Mouse (Mus musculus) intestine, embryonic 16.5 days (tissue): Measurements from ENCODE around the gene Ano1. TPM values are rescaled to one million over a fixed set of nuclear protein-coding genes. Genes with fewer than 3 reads are reported as not detected.

Experiments used
- ATAC-seq: fragments of 200-750 bp; cut with Nextera tagmentation; 2 replicates; pipeline ENCODE4 v1.8.0; 2017; ENCODE audit warnings: moderate TSS enrichment, moderate library complexity
- H3K27ac ChIP-seq: fragments of 300-500 bp; sonication (generic); 2 replicates; pipeline ENCODE4 v1.5.1; 2014; ENCODE audit warnings: mild to moderate bottlenecking, low read length
- H3K27me3 ChIP-seq: fragments of 300-500 bp; sonication (generic); replicated peaks from 2 replicates; pipeline ENCODE4 v1.6.1; 2014; ENCODE audit warnings: low read length, control low read depth, mixed read lengths; ENCODE audit not compliant: control insufficient read depth, insufficient read depth
- H3K36me3 ChIP-seq: fragments of 300-500 bp; sonication (generic); 2 replicates; pipeline ENCODE4 v1.6.1; 2014; ENCODE audit warnings: low read length, control low read depth; ENCODE audit not compliant: control insufficient read depth, insufficient read depth
- H3K4me1 ChIP-seq: fragments of 300-500 bp; sonication (generic); 2 replicates; pipeline ENCODE4 v1.6.1; 2014; ENCODE audit warnings: low read length, control low read depth, mixed read lengths; ENCODE audit not compliant: control insufficient read depth, insufficient read depth
- H3K4me2 ChIP-seq: fragments of 300-500 bp; sonication (generic); 2 replicates; pipeline ENCODE4 v1.6.1; 2014; ENCODE audit warnings: low read depth, low read length, control low read depth
- H3K4me3 ChIP-seq: fragments of 300-500 bp; sonication (generic); 2 replicates; pipeline ENCODE4 v1.5.1; 2014; ENCODE audit warnings: mild to moderate bottlenecking, low read length
- H3K9ac ChIP-seq: fragments of 300-500 bp; sonication (generic); 2 replicates; pipeline ENCODE4 v1.6.1; 2014; ENCODE audit warnings: low read depth, low read length
- H3K9me3 ChIP-seq: fragments of 300-500 bp; sonication (generic); 2 replicates; pipeline ENCODE4 v1.6.1; 2016; ENCODE audit warnings: low read length, control low read depth; ENCODE audit not compliant: control insufficient read depth
- WGBS: fragments of 180-500 bp; shearing (Covaris S2); extraction: QIAGEN DNeasy Blood & Tissue Kit; methylation state at CpG from one replicate; pipeline ENCODE4 v1.1.7; 2014; 5-methylcytosine and 5-hydroxymethylcytosine counted together
- polyA plus RNA-seq: library from polyadenylated mRNA; unstranded; fragments of >200 nt; fragmentation: Nextera tagmentation; extraction: Ambion mirVana; gene quantifications from 2 replicates; pipeline ENCODE4 v1.2.1, GENCODE M21; 2015

The Ano1 gene
- polyA plus RNA-seq, 1 experiment from 2014 or later, result 19.9 TPM

DNA sequence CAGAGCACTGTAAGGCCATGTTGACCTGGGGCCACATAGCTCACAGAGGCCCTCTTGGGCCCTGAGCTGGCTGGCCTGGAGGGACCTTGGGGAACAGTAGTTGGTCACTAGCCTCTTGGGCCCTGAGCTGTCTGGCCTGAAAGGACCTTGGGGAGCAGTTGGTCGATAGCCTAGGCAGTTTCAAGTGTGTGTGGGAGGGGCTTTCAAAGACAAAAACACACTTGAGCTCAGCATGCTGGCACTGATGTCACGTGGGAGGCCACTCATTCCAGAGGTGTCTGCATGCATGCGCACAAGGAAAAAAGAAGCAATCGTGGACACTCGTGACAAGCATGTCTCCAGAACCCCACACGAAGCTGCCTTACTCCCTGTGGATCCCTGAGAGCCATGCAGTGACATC is 136.4 kb downstream of the Ano1 start:
- Histone ChIP-seq H3K27me3 (no peaks in the 10 kb centered on the region), H3K27ac (no peak overlapping the region), H3K4me3 (no peak overlapping the region), H3K36me3 (no peaks in the 10 kb centered on the region), H3K4me2 (no peak overlapping the region), H3K9me3 (no peaks in the 10 kb centered on the region), H3K4me1 (no peaks in the 10 kb centered on the region), H3K9ac (no peak overlapping the region)
- ATAC-seq, result no peak
- WGBS, result 71% methylated on average over 6 of the region's 6 CpGs

DNA sequence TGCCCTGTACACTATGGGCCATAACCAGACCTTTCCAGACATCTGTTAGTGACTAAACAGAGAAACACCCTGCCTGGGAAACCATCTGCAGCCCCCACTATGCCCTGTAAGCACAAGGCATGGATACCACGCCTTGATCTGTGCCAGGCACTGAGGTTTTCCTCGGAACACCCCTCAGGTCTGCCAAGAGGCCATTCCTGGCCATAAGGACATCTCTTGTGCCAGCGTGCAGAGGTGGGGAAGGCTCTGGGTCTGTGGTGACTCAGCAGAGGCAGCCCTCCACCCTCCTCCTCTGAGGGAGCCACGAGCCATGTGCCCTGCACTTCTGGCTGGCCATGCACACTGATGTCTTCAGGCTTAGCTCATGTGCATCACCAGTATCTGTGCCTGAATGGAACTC is 138.9 kb downstream of the Ano1 start:
- Histone ChIP-seq H3K36me3 (no peaks in the 10 kb centered on the region), H3K4me3 (no peak overlapping the region), H3K4me1 (no peaks in the 10 kb centered on the region), H3K27ac (no peak overlapping the region), H3K27me3 (no peaks in the 10 kb centered on the region), H3K9ac (no peak overlapping the region), H3K4me2 (no peak overlapping the region), H3K9me3 (no peaks in the 10 kb centered on the region)
- 86% methylated on average over 4 of the region's 4 CpGs for WGBS
- ATAC-seq, result no peak

DNA sequence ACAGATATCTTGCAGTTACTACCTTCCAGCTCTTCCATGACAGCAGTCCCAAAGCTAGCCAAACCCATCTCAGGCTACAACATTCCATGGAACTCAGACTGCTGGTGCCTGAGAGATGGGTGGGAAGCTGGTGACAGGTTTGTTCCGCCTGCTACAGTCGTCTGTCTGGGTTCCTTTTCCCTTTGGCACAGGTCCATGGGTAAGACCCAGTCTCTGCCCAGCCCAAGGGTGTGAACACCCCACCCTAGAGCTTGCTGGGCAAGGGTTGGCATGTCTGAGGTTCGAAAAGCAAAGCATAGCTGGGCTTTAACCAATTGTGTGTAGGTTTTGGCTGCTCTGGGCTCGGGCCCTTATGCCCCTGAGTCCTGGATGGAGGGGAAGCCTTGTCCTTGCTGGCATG is 139.4 kb downstream of the Ano1 start:
- ATAC-seq, result no peak
- no peak overlapping the region for H3K4me3 ChIP-seq
- H3K36me3 ChIP-seq, result no peaks in the 10 kb centered on the region
- H3K4me1 ChIP-seq, result no peaks in the 10 kb centered on the region
- no peaks in the 10 kb centered on the region for H3K27me3 ChIP-seq
- H3K27ac ChIP-seq, result no peak overlapping the region
- no peaks in the 10 kb centered on the region for H3K9me3 ChIP-seq
- no peak overlapping the region for H3K4me2 ChIP-seq
- 81% methylated on average over 4 of the region's 4 CpGs for WGBS
- no peak overlapping the region for H3K9ac ChIP-seq

DNA sequence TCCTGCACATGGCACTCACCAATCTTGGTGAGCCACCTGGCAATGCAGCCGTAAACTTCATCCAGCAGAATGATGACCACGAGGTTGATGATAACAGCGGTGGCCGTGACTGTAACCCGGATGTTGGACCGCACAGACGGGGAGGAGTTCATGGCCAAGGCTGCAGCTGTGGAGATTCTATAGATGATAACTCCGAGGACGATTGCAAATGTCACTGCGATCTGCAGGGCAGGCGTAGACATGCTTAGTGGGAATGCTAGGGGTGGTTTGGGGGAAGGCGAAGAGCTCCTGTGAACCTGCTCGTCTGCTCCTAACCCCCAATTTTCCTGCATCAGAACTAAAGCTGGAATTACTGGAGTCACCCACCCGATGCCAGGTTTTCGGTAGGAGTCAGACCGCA is 140.2 kb downstream of the Ano1 start:
- H3K4me2 ChIP-seq, result no peak overlapping the region
- no peak overlapping the region for H3K27ac ChIP-seq
- no peaks in the 10 kb centered on the region for H3K36me3 ChIP-seq
- no peak overlapping the region for H3K9ac ChIP-seq
- ATAC-seq, result no peak
- no peaks in the 10 kb centered on the region for H3K9me3 ChIP-seq
- no peaks in the 10 kb centered on the region for H3K4me1 ChIP-seq
- WGBS, result 89% methylated on average over 16 of the region's 16 CpGs
- H3K27me3 ChIP-seq, result no peaks in the 10 kb centered on the region
- no peak overlapping the region for H3K4me3 ChIP-seq

DNA sequence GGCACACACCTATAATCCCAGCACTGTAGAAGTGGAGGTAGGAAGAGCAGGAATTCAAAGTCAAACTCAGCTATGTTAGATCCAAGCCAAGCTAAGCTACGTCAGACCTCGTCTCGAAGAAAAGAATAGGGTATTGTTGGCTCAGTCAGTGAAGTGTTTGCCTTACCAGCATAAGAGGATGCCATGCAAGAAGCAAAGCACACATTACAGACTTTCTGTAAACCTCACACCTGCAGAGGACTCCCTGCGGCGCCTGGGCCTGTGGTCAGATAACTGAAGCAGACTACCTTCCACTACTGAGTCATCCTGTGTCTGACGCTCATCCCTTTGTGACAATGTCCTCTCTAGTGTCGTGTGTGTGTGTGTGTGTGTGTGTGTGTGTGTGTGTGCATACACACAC is 142.2 kb downstream of the Ano1 start:
- H3K4me1 ChIP-seq, result no peaks in the 10 kb centered on the region
- 82% methylated on average over 7 of the region's 7 CpGs for WGBS
- no peak for ATAC-seq

DNA sequence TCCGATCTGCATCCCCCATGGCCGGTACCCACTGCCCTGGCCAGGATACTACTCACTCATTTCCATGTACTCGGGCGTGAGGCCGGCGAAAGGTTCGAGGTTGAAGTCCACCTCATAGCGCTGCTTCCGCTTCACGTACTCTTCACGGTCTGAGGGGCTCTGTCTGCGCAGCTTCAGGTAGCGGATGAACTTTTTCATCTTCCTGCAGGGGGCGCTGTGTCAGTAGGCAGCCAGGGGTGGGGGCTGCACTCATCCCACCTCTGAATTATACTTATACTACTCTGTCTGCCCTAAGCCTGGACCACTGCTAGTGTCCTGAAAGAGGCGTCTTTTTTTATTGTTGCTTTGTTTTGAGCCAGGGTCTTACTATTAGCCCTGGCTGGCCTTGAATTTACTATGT is 143.9 kb downstream of the Ano1 start:
- H3K4me2 ChIP-seq, result no peak overlapping the region
- H3K36me3 ChIP-seq, result no peaks in the 10 kb centered on the region
- ATAC-seq, result no peak
- no peak overlapping the region for H3K9ac ChIP-seq
- no peaks in the 10 kb centered on the region for H3K4me1 ChIP-seq
- 91% methylated on average over 15 of the region's 15 CpGs for whole genome bisulfite sequencing
- no peak overlapping the region for H3K27ac ChIP-seq
- no peaks in the 10 kb centered on the region for H3K9me3 ChIP-seq
- no peaks in the 10 kb centered on the region for H3K27me3 ChIP-seq
- H3K4me3 ChIP-seq, result no peak overlapping the region

More for the DNA sequence above, 142.2 kb downstream of the Ano1 start:
- no peak overlapping the region for H3K27ac ChIP-seq
- no peaks in the 10 kb centered on the region for H3K36me3 ChIP-seq
- no peaks in the 10 kb centered on the region for H3K9me3 ChIP-seq
- H3K27me3 ChIP-seq, result no peaks in the 10 kb centered on the region
- no peak overlapping the region for H3K4me2 ChIP-seq
- no peak overlapping the region for H3K9ac ChIP-seq
- H3K4me3 ChIP-seq, result no peak overlapping the region

DNA sequence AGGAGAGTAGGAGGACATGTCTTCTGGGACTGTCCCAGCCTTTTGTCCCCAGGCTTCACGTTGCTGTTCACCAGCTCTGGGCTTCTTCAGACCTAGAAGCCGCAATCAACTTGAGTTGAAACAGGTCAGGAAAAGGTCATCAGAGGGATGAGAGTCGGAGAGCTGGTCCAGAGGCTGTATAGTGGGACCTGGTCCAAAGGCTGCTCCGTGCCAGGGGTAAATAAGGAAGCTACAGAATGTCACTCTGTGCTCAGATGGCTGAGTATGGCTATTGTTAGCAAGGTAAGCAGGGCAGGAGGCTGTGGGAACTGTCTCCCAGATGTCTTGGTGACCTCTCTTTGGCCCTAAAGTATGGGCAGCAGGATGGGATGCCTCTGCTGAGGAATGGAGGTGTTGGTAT is 147.0 kb downstream of the Ano1 start:
- ATAC-seq, result no peak
- Histone ChIP-seq H3K9me3 (no peaks in the 10 kb centered on the region), H3K4me2 (no peak overlapping the region), H3K9ac (no peak overlapping the region), H3K4me1 (no peaks in the 10 kb centered on the region), H3K36me3 (no peaks in the 10 kb centered on the region), H3K27ac (no peak overlapping the region), H3K4me3 (no peak overlapping the region), H3K27me3 (no peaks in the 10 kb centered on the region)
- WGBS, result 48% methylated on average over 4 of the region's 4 CpGs

DNA sequence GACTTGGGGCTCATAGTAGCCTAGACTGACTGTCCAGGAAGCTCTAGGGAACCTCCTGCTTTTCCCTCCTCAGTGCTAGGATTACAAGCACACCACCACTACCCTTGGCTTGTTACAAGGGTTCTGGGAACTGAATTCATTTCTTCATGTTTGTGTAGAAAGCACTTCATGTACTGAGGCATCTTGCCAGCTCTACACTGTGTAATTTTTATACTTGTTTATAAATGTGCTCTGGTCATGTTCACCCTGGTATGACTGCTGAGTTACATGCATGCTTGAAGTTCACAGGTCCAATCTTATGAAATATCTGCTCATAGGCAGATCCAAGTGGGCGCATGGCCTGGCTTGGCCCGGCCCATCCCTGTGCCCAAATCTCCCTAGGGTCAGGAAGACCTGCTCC is 147.5 kb downstream of the Ano1 start:
- Histone ChIP-seq H3K27me3 (no peaks in the 10 kb centered on the region), H3K4me1 (no peaks in the 10 kb centered on the region), H3K4me3 (no peak overlapping the region), H3K9me3 (no peaks in the 10 kb centered on the region), H3K27ac (no peak overlapping the region), H3K4me2 (no peak overlapping the region), H3K36me3 (no peaks in the 10 kb centered on the region), H3K9ac (no peak overlapping the region)
- ATAC-seq, result no peak
- 95% methylated on average over 2 of the region's 2 CpGs for WGBS

DNA sequence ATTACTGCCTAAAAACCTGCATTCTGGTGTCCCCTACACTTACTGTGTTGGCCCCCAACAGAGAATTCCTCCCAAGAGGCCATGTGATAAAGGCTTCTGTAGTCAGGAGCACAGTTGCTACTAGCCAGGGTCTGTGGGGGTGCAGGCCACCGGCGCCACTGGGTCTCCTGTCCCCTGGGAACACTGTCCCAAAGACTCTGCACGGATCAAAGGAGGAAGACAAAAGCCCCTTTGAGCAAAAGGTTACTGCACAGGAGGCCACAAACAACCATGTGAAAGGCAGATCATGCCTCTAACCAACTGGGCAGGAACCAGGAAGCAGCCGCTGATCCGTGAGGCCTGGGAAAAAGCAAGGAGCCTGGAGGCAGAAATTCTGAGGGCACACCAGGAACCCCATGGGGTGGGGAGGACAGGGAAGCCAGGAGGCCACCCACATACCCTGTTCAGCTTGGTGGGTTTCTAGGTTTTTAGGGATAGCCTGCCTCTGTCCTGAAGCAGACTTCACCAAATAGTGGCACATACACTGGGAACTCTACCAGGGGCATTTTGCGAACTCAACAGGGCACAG is 151.4 kb downstream of the Ano1 start:
- Histone ChIP-seq H3K4me3 (no peak overlapping the region), H3K36me3 (no peaks in the 10 kb centered on the region), H3K9ac (no peak overlapping the region), H3K4me2 (no peak overlapping the region), H3K9me3 (no peaks in the 10 kb centered on the region), H3K27me3 (no peaks in the 10 kb centered on the region), H3K27ac (no peak overlapping the region), H3K4me1 (no peaks in the 10 kb centered on the region)
- no peak for ATAC-seq
- WGBS, result 67% methylated on average over 6 of the region's 6 CpGs

DNA sequence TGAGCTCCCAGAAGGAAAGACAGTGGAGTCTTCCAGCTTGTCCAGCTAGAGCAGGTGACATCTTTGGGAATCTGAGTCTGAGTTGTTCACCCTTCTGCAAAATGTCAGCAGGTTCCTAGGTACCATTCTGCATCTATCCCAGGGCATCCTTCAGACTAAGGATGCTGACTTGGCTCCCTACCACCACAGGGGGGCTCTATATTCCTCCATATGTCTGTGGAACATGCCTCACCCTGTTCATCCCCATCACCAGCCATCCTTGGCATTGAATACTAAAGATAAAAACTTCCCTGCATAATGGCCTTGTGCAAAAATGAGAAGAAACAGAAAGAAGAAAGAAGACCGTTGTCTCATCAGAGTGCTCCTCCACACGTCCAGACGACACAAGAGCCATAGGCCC is 162.3 kb downstream of the Ano1 start:
- no peak for ATAC-seq
- 77% methylated on average over 3 of the region's 3 CpGs for WGBS
- H3K9ac ChIP-seq, result no peak overlapping the region
- H3K27me3 ChIP-seq, result no peaks in the 10 kb centered on the region
- no peak overlapping the region for H3K27ac ChIP-seq
- H3K4me2 ChIP-seq, result no peak overlapping the region
- H3K9me3 ChIP-seq, result no peaks in the 10 kb centered on the region
- no peaks in the 10 kb centered on the region for H3K36me3 ChIP-seq
- H3K4me3 ChIP-seq, result no peak overlapping the region
- H3K4me1 ChIP-seq, result no peaks in the 10 kb centered on the region
